Mouse (Mus musculus) liver, embryonic 15.5 days (tissue): ENCODE measurements at regions not wholly inside any gene's neighbourhood (a gene's known extent, or its start where the extent isn't known, plus 50 kb on each side); places are given as distances from the start of the nearest gene placed in this dataset.

ENCODE experiments used
- ATAC-seq: fragments of 200-750 bp; cut with Nextera tagmentation; 2 replicates; pipeline ENCODE4 v1.8.0; 2017; ENCODE audit warnings: moderate number of reproducible peaks, mild to moderate bottlenecking, moderate library complexity; ENCODE audit not compliant: insufficient read depth
- H3K27ac ChIP-seq: fragments of 300-500 bp; sonication (generic); replicated peaks from 2 replicates; pipeline ENCODE4 v1.5.1; 2015; ENCODE audit warnings: mild to moderate bottlenecking, inconsistent platforms
- H3K27me3 ChIP-seq: fragments of 300-500 bp; sonication (generic); 2 replicates; pipeline ENCODE4 v1.6.1; 2015; ENCODE audit warnings: mild to moderate bottlenecking, inconsistent platforms
- H3K36me3 ChIP-seq: fragments of 300-500 bp; sonication (generic); replicated peaks from 2 replicates; pipeline ENCODE4 v1.6.1; 2015; ENCODE audit warnings: moderate library complexity, mild to moderate bottlenecking, inconsistent platforms
- H3K4me1 ChIP-seq: fragments of 300-500 bp; sonication (generic); replicated peaks from 2 replicates; pipeline ENCODE4 v1.6.1; 2015; ENCODE audit warnings: inconsistent platforms
- H3K4me2 ChIP-seq: fragments of 300-500 bp; sonication (generic); 2 replicates; pipeline ENCODE4 v1.6.1; 2015; ENCODE audit warnings: moderate library complexity, mild to moderate bottlenecking, inconsistent platforms
- H3K4me3 ChIP-seq: fragments of 300-500 bp; sonication (generic); replicated peaks from 2 replicates; pipeline ENCODE4 v1.5.1; 2015; ENCODE audit warnings: mild to moderate bottlenecking, inconsistent platforms
- H3K9ac ChIP-seq: fragments of 300-500 bp; sonication (generic); 2 replicates; pipeline ENCODE4 v1.6.1; 2015; ENCODE audit warnings: moderate library complexity, mild to moderate bottlenecking, inconsistent platforms
- H3K9me3 ChIP-seq: fragments of 300-500 bp; sonication (generic); replicated peaks from 2 replicates; pipeline ENCODE4 v1.6.1; 2016; ENCODE audit warnings: inconsistent platforms
- WGBS: fragments of 180-500 bp; shearing (Covaris S2); methylation state at CpG from one replicate; pipeline ENCODE4 v1.1.7; 2015; ENCODE audit warnings: mixed read lengths; ENCODE audit not compliant: insufficient replicate concordance; 5-methylcytosine and 5-hydroxymethylcytosine counted together

GRCm38 (mm10) chr14:61665815-61666214, 58.6 kb downstream of the Kcnrg start:
- Histone ChIP-seq H3K27me3 (no peaks in the 10 kb centered on the region), H3K9me3 (no peaks in the 10 kb centered on the region), H3K27ac (no peak overlapping the region), H3K4me3 (no peak overlapping the region), H3K36me3 (peaks cover 32% of the 10 kb centered on the region), H3K4me1 (peaks cover 35% of the 10 kb centered on the region), H3K9ac (no peak overlapping the region), H3K4me2 (no peak overlapping the region)
- WGBS: 45% methylated on average over 3 of the region's 3 CpGs
- ATAC-seq: no peak

GRCm38 (mm10) chr14:61673184-61673583, 65.9 kb downstream of the Kcnrg start:
- no peak overlapping the region for H3K4me3 ChIP-seq
- no peak overlapping the region for H3K9ac ChIP-seq
- H3K36me3 ChIP-seq: peaks cover 84% of the 10 kb centered on the region
- H3K4me2 ChIP-seq: no peak overlapping the region
- H3K4me1 ChIP-seq: peaks cover 39% of the 10 kb centered on the region
- no peaks in the 10 kb centered on the region for H3K9me3 ChIP-seq
- 59% methylated on average over 2 of the region's 2 CpGs for WGBS
- no peak overlapping the region for H3K27ac ChIP-seq
- H3K27me3 ChIP-seq: no peaks in the 10 kb centered on the region
- ATAC-seq: no peak

GRCm38 (mm10) chr14:61678107-61678506, 70.8 kb downstream of the Kcnrg start:
- no peak overlapping the region for H3K27ac ChIP-seq
- peaks cover 51% of the 10 kb centered on the region for H3K4me1 ChIP-seq
- H3K27me3 ChIP-seq: no peaks in the 10 kb centered on the region
- H3K9me3 ChIP-seq: no peaks in the 10 kb centered on the region
- no peak overlapping the region for H3K9ac ChIP-seq
- peaks cover 44% of the 10 kb centered on the region for H3K36me3 ChIP-seq
- no peak for ATAC-seq
- WGBS: 95% methylated on average over 1 of the region's 1 CpGs
- no peak overlapping the region for H3K4me2 ChIP-seq
- no peak overlapping the region for H3K4me3 ChIP-seq

- peaks cover 67% of the 10 kb centered on the region for H3K4me1 ChIP-seq
- no peaks in the 10 kb centered on the region for H3K9me3 ChIP-seq
- peaks cover 27% of the 10 kb centered on the region for H3K27me3 ChIP-seq
- H3K27ac ChIP-seq: peak overlapping the region; percentile 98
- peak overlapping the region; percentile 95 for H3K4me3 ChIP-seq
- H3K36me3 ChIP-seq: peaks cover 26% of the 10 kb centered on the region
- H3K9ac ChIP-seq: peak overlapping the region; percentile 96
- peak; percentile 72 for ATAC-seq
- WGBS: under 1% methylated on average over 50 of the region's 50 CpGs
- peak overlapping the region; percentile 98 for H3K4me2 ChIP-seq
Measured at GRCm38 (mm10) chr14:61680818-61681707, 73.8 kb downstream of the Kcnrg start.

- H3K9me3 ChIP-seq: no peaks in the 10 kb centered on the region
- under 1% methylated on average over 89 of the region's 90 CpGs for WGBS
- H3K4me3 ChIP-seq: peak overlapping the region; percentile 95
- ATAC-seq: peak; percentile 75
- peaks cover 16% of the 10 kb centered on the region for H3K36me3 ChIP-seq
- peak overlapping the region; percentile 98 for H3K4me2 ChIP-seq
- H3K9ac ChIP-seq: peak overlapping the region; percentile 96
- peaks cover 67% of the 10 kb centered on the region for H3K4me1 ChIP-seq
- peaks cover 37% of the 10 kb centered on the region for H3K27me3 ChIP-seq
- H3K27ac ChIP-seq: peak overlapping the region; percentile 98
Measured at GRCm38 (mm10) chr14:61681708-61682701, 74.7 kb downstream of the Kcnrg start.

- peak; percentile 62 for ATAC-seq
- Histone ChIP-seq H3K9ac (peak overlapping the region; percentile 96), H3K4me3 (peak overlapping the region; percentile 95), H3K4me2 (peak overlapping the region; percentile 98), H3K9me3 (no peaks in the 10 kb centered on the region), H3K4me1 (peaks cover 71% of the 10 kb centered on the region), H3K27me3 (peaks cover 45% of the 10 kb centered on the region), H3K27ac (peak overlapping the region; percentile 98), H3K36me3 (peaks cover 8% of the 10 kb centered on the region; the same call in 1 of the 2 replicates)
- WGBS: under 1% methylated on average over 54 of the region's 54 CpGs
Measured at GRCm38 (mm10) chr14:61682721-61683355, 75.6 kb downstream of the Kcnrg start.

GRCm38 (mm10) chr14:61683356-61683740, 76.1 kb downstream of the Kcnrg start:
- peak overlapping the region; percentile 98 for H3K4me2 ChIP-seq

GRCm38 (mm10) chr14:61683791-61684411, 76.6 kb downstream of the Kcnrg start:
- peak overlapping the region; percentile 95 for H3K4me3 ChIP-seq
- WGBS: 8% methylated on average over 19 of the region's 19 CpGs
- H3K9me3 ChIP-seq: no peaks in the 10 kb centered on the region
- H3K27me3 ChIP-seq: peaks cover 55% of the 10 kb centered on the region
- no peak for ATAC-seq
- H3K4me2 ChIP-seq: peak overlapping the region; percentile 98
- H3K9ac ChIP-seq: peak overlapping the region; percentile 96
- peak overlapping the region; percentile 98; the same call in 1 of the 2 replicates for H3K27ac ChIP-seq
- peaks cover 69% of the 10 kb centered on the region for H3K4me1 ChIP-seq
- 0 out of 2 replicates have a peak, but pooled peaks cover 5% of the 10 kb centered on the region for H3K36me3 ChIP-seq

More at GRCm38 (mm10) chr14:61683356-61683740, 76.1 kb downstream of the Kcnrg start:
- Histone ChIP-seq H3K4me1 (peaks cover 67% of the 10 kb centered on the region), H3K27ac (peak overlapping the region; percentile 98), H3K9ac (peak overlapping the region; percentile 96), H3K4me3 (peak overlapping the region; percentile 95), H3K9me3 (no peaks in the 10 kb centered on the region), H3K36me3 (0 out of 2 replicates have a peak, but pooled peaks cover 5% of the 10 kb centered on the region), H3K27me3 (peaks cover 49% of the 10 kb centered on the region)
- ATAC-seq: no peak
- 8% methylated on average over 9 of the region's 9 CpGs for WGBS

- 18% methylated on average over 26 of the region's 26 CpGs for WGBS
- H3K27ac ChIP-seq: no peak overlapping the region
- H3K9me3 ChIP-seq: no peaks in the 10 kb centered on the region
- H3K9ac ChIP-seq: peak overlapping the region; percentile 96
- H3K4me3 ChIP-seq: peak overlapping the region; percentile 95
- peak overlapping the region; percentile 98 for H3K4me2 ChIP-seq
- no peaks in the 10 kb centered on the region for H3K36me3 ChIP-seq
- H3K27me3 ChIP-seq: peaks cover 62% of the 10 kb centered on the region
- H3K4me1 ChIP-seq: peaks cover 68% of the 10 kb centered on the region
- no peak for ATAC-seq
Measured at GRCm38 (mm10) chr14:61684473-61685230, 77.4 kb downstream of the Kcnrg start.
